Mouse (Mus musculus) brown adipose tissue, adult 24 weeks (tissue): ENCODE data around the gene Corin. TPM values are rescaled to one million over a fixed set of nuclear protein-coding genes. Genes with fewer than 3 reads are reported as not detected.

Source experiments
- polyA plus RNA-seq: library from polyadenylated mRNA; stranded (reverse); fragments of >200 nt; gene quantifications from 2 replicates; pipeline ENCODE4 v1.2.4, GENCODE M21; 2012; ENCODE audit not compliant: missing spikeins, insufficient read depth, insufficient read length

Gene Corin
- polyA plus RNA-seq, 1 experiment, result not detected

Other genes starting within 250 kb of the Corin start
- 3.5 TPM in 2 replicates for gene Nfxl1, start 55.2 kb upstream of the Corin start, polyA plus RNA-seq
- not detected in 2 replicates for gene Zar1, start 76.8 kb upstream of the Corin start, polyA plus RNA-seq
- gene Gm5868, start 83.1 kb upstream of the Corin start, polyA plus RNA-seq, result not detected in 2 replicates
- not detected in 2 replicates for gene Cnga1, start 139.8 kb upstream of the Corin start, polyA plus RNA-seq
- gene Nipal1, start 143.3 kb upstream of the Corin start, polyA plus RNA-seq, result not detected in 2 replicates
- not detected in 2 replicates for gene Txk, start 248.3 kb upstream of the Corin start, polyA plus RNA-seq